Mouse (Mus musculus) CH12.LX (cell line): Measurements from ENCODE around the gene Dnah7a. TPM values are rescaled to one million over a fixed set of nuclear protein-coding genes. Genes with fewer than 3 reads are reported as not detected.
"Not testable (repeated sequence)": the region's sequence is repeated elsewhere in the genome, so short reads cannot be mapped to it uniquely, and the experiment has no call there.

ENCODE experiments used
- DNase-seq: peaks from one replicate; pipeline ENCODE4 v3.0.0-alpha.2; 2013; ENCODE audit errors: extremely low read depth
- H3K27ac ChIP-seq: 2 replicates; pipeline ENCODE4 v1.5.1; 2012; ENCODE audit warnings: low read depth, mild to moderate bottlenecking, control low read depth, moderate library complexity; ENCODE audit not compliant: insufficient read depth
- H3K27me3 ChIP-seq: replicated peaks from 2 replicates; pipeline ENCODE3; 2012; ENCODE audit warnings: inconsistent platforms
- H3K36me3 ChIP-seq, 2 experiments: replicated peaks in 1 of 2; 2 replicates each; pipeline versions ENCODE3 to v1.6.1; 2012; ENCODE audit warnings: inconsistent platforms in 1 of 2, low read length in 1 of 2, mild to moderate bottlenecking in 1 of 2, mixed read lengths in 1 of 2, moderate library complexity in 1 of 2; ENCODE audit not compliant: control insufficient read depth in 1 of 2, insufficient read depth in 1 of 2
- H3K4me1 ChIP-seq, 2 experiments: 2 replicates each; pipeline ENCODE4 v1.6.1; 2012; ENCODE audit warnings: inconsistent platforms in 1 of 2, moderate library complexity in 1 of 2; ENCODE audit not compliant: insufficient read depth in 2 of 2, control insufficient read depth in 1 of 2
- H3K4me2 ChIP-seq: 2 replicates; pipeline ENCODE4 v1.6.1; 2012; ENCODE audit warnings: low read depth, mild to moderate bottlenecking, control low read depth; ENCODE audit not compliant: poor library complexity, insufficient read depth, severe bottlenecking
- H3K4me3 ChIP-seq, 3 experiments: fragments of 150-350 bp in 1 of 3; sonication (generic) in 1 of 3; replicated peaks in 1 of 3; 2 replicates each; pipeline versions ENCODE3 to v1.5.1; 2011 to 2012; ENCODE audit warnings: low read depth in 2 of 3, low read length in 2 of 3, mild to moderate bottlenecking in 2 of 3, moderate library complexity in 2 of 3, control low read depth in 1 of 3, improper control_type of control experiment in 1 of 3, inconsistent platforms in 1 of 3, mixed read lengths in 1 of 3; ENCODE audit not compliant: poor library complexity in 1 of 3
- H3K79me2 ChIP-seq: replicated peaks from 2 replicates; pipeline ENCODE4 v1.6.1; 2012; ENCODE audit warnings: mild to moderate bottlenecking, moderate library complexity; ENCODE audit not compliant: control insufficient read depth, poor library complexity, insufficient read depth, severe bottlenecking; ENCODE audit errors: extremely low read depth
- H3K9ac ChIP-seq: 2 replicates; pipeline ENCODE4 v1.6.1; 2012; ENCODE audit warnings: low read depth, mild to moderate bottlenecking, control low read depth, moderate library complexity; ENCODE audit not compliant: insufficient read depth
- H3K9me3 ChIP-seq: replicated peaks from 2 replicates; pipeline ENCODE3; 2012; ENCODE audit warnings: low read length, inconsistent platforms, mixed read lengths
- BHLHE40 ChIP-seq: IDR thresholded peaks from 2 replicates; pipeline ENCODE4 v1.6.1; 2011; ENCODE audit warnings: mild to moderate bottlenecking, low read depth, low read length, improper control_type of control experiment
- CTCF ChIP-seq, 2 experiments: IDR thresholded peaks in 1 of 2; conservative IDR thresholded peaks in 1 of 2; 2 replicates each; pipeline ENCODE4 v1.5.1; 2011 to 2012; ENCODE audit warnings: low read depth in 2 of 2, low read length in 2 of 2, improper control_type of control experiment in 1 of 2, inconsistent platforms in 1 of 2, mild to moderate bottlenecking in 1 of 2, moderate library complexity in 1 of 2
- E2F4 ChIP-seq: IDR thresholded peaks from 2 replicates; pipeline ENCODE4 v1.6.1; 2011; ENCODE audit warnings: low read depth, low read length, improper control_type of control experiment; ENCODE audit not compliant: insufficient replicate concordance
- ELF1 ChIP-seq: IDR thresholded peaks from 2 replicates; pipeline ENCODE4 v1.6.1; 2014; ENCODE audit warnings: low read depth, mild to moderate bottlenecking, inconsistent platforms, low read length, improper control_type of control experiment
- EP300 ChIP-seq: IDR thresholded peaks from 2 replicates; pipeline ENCODE4 v1.6.1; 2011; ENCODE audit warnings: low read length, improper control_type of control experiment
- GABPA ChIP-seq: IDR thresholded peaks from 2 replicates; pipeline ENCODE4 v1.6.1; 2012; ENCODE audit warnings: low read depth, low read length, improper control_type of control experiment, inconsistent platforms; ENCODE audit not compliant: insufficient replicate concordance
- JUN ChIP-seq: IDR thresholded peaks from 2 replicates; pipeline ENCODE4 v1.6.1; 2011; ENCODE audit warnings: low read depth, mild to moderate bottlenecking, low read length, improper control_type of control experiment, moderate library complexity; ENCODE audit not compliant: insufficient read depth
- JUND ChIP-seq: conservative IDR thresholded peaks from 2 replicates; pipeline ENCODE4 v1.6.1; 2011; ENCODE audit warnings: low read depth, low read length, improper control_type of control experiment
- KAT2A ChIP-seq: IDR thresholded peaks from 2 replicates; pipeline ENCODE4 v1.6.1; 2012; ENCODE audit warnings: low read length, improper control_type of control experiment, inconsistent platforms; ENCODE audit not compliant: insufficient replicate concordance
- MAX ChIP-seq: IDR thresholded peaks from 2 replicates; pipeline ENCODE4 v1.6.1; 2011; ENCODE audit warnings: low read length, improper control_type of control experiment
- MAZ ChIP-seq: IDR thresholded peaks from 2 replicates; pipeline ENCODE4 v1.6.1; 2012; ENCODE audit warnings: low read depth, mild to moderate bottlenecking, inconsistent platforms, low read length, improper control_type of control experiment, moderate library complexity
- MEF2A ChIP-seq: IDR thresholded peaks from 2 replicates; pipeline ENCODE4 v1.6.1; 2014; ENCODE audit warnings: low read depth, mild to moderate bottlenecking, inconsistent platforms, low read length, improper control_type of control experiment, borderline replicate concordance
- PAX5 ChIP-seq: IDR thresholded peaks from 2 replicates; pipeline ENCODE4 v1.6.1; 2012; ENCODE audit warnings: low read length, inconsistent platforms, mixed read lengths
- POLR2A ChIP-seq: IDR thresholded peaks from 2 replicates; pipeline ENCODE4 v1.6.1; 2011; ENCODE audit warnings: low read depth, mild to moderate bottlenecking, improper control_type of control experiment, low read length
- POLR2AphosphoS2 ChIP-seq: IDR thresholded peaks from 2 replicates; pipeline ENCODE4 v1.6.1; 2011; ENCODE audit warnings: low read depth, low read length, improper control_type of control experiment
- SIN3A ChIP-seq: IDR thresholded peaks from 2 replicates; pipeline ENCODE4 v1.6.1; 2012; ENCODE audit warnings: low read length, improper control_type of control experiment, inconsistent platforms
- USF1 ChIP-seq: IDR thresholded peaks from 2 replicates; pipeline ENCODE4 v1.6.1; 2014; ENCODE audit warnings: low read depth, mild to moderate bottlenecking, inconsistent platforms, low read length, improper control_type of control experiment
- USF2 ChIP-seq: conservative IDR thresholded peaks from 2 replicates; pipeline ENCODE4 v1.6.1; 2011; ENCODE audit warnings: low read depth, low read length, improper control_type of control experiment
- dilution Hi-C: fragments of 300-500 bp; cut with MboI; formaldehyde crosslinking; loops from 2 replicates; pipeline ENCODE4 v1.14.3; 2020; ENCODE audit warnings: low sequenced_read_pairs; ENCODE audit not compliant: extremely low pct_unique_long_range_greater_than_20kb, extremely low pct_ligation_motif_present
- in situ Hi-C: fragments of 300-500 bp; cut with MboI; formaldehyde crosslinking; loops from 3 replicates; pipeline ENCODE4 v1.14.3; 2019; ENCODE audit warnings: low sequenced_read_pairs, low pct_ligation_motif_present, low pct_unique_long_range_greater_than_20kb, mixed read lengths
- polyA plus RNA-seq: library from polyadenylated mRNA; unstranded; fragments of >175 nt; gene quantifications from 2 replicates; pipeline ENCODE4 v1.2.1, GENCODE M21; 2012; ENCODE audit warnings: low read depth; ENCODE audit not compliant: insufficient read length
- total RNA-seq, 2 experiments: library from RNA; depleted of rRNA; stranded (reverse); fragments of 300-350 nt in 1 of 2; fragments of >200 nt in 1 of 2; gene quantifications; 2 replicates each; pipeline ENCODE4 v1.2.3; 2012 to 2014

Dnah7a gene
- total and polyA plus RNA-seq, 3 experiments = 0.04 TPM; not detected in 2

DNA sequence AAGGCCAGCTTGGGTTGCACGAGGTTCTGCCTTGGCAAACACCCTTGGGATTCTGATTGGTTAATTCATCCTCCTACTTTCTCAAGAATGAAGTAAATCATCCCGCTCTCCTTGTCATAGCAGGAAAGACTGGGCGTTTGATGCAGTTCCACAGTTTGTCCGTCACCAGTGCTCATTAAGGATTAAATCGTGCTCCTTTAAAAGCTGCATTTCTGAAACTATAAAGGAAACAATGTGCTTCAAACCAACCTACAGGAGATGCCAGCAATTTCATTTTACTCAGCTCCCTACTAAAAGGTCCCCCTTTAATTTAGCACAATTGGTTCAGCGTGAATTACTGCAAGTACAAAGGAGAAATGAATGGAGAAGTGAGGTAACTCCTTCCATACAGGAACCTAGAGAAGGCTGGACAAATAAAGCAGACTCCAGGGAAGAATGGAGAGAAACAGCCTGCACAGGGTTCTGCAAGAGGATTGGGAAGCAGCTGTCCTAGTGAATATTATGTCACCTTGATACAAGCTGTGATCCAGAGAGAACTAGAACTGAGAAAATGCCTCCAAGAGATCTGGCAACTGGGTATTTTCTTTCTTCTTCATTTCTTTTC is 322.4 kb downstream of the Dnah7a start:
- H3K9me3 ChIP-seq = no peaks in the 10 kb centered on the region
- H3K4me2 ChIP-seq = no peak overlapping the region
- no peak for TF ChIP-seq MEF2A
- H3K9ac ChIP-seq = no peak overlapping the region
- H3K4me1 ChIP-seq = no peaks in the 10 kb centered on the region
- dilution Hi-C loops (no loop called here), in situ Hi-C loops (no loop called here)
- DNase-seq = no peak
- no peaks in the 10 kb centered on the region for H3K27me3 ChIP-seq
- H3K4me3 ChIP-seq = no peak overlapping the region
- H3K27ac ChIP-seq = no peak overlapping the region
- no peaks in the 10 kb centered on the region for H3K36me3 ChIP-seq
- no peaks in the 10 kb centered on the region for H3K79me2 ChIP-seq

DNA sequence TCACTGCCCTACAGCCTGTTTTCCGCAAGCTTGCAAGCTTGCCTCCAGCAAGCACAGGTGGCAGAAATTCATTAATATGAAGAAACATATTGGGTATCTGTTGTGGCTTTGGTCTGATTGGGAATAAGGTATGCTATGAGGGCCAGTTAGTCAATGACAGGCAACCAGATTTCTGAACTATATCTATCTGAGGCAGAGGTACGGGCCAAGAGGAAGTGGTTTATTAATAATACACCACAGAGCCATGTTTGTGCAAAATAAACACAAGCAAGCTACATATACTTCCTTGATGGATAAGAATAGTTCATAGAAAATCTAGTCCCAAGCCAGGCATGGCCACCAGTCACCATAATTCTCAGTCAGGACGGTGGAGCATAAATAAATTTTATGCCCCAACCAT is 328.9 kb downstream of the Dnah7a start:
- no peak overlapping the region for H3K4me2 ChIP-seq
- dilution Hi-C loops = no loop called here
- TF ChIP-seq SIN3A = no peak
- TF ChIP-seq PAX5 = no peak
- TF ChIP-seq BHLHE40 = no peak
- TF ChIP-seq ELF1 = no peak
- no peak for TF ChIP-seq JUND
- TF ChIP-seq CTCF (conservative IDR thresholded peaks at IDR 0.05 in 1 of 2, IDR thresholded peaks at IDR 0.05 in 1 of 2; ENCODE audit: low read depth in 2 of 2, low read length in 2 of 2) = no peak
- TF ChIP-seq MAZ = no peak
- TF ChIP-seq MEF2A = no peak
- no peak for TF ChIP-seq E2F4
- no peak for TF ChIP-seq MAX
- TF ChIP-seq EP300 = no peak
- no peak for TF ChIP-seq JUN
- no peak for TF ChIP-seq POLR2AphosphoS2
- no peak for TF ChIP-seq KAT2A
- TF ChIP-seq USF1 = no peak
- no peak for TF ChIP-seq POLR2A
- no peak for TF ChIP-seq GABPA
- no peak for TF ChIP-seq USF2
- TF ChIP-seq, all 38 proteins: peak for 0
- Histone ChIP-seq H3K79me2 (no peaks in the 10 kb centered on the region), H3K9ac (no peak overlapping the region), H3K27me3 (no peaks in the 10 kb centered on the region), H3K9me3 (no peaks in the 10 kb centered on the region), H3K27ac (no peak overlapping the region), H3K36me3 (no peaks in the 10 kb centered on the region), H3K4me1 (no peaks in the 10 kb centered on the region), H3K4me3 (no peak overlapping the region)
- in situ Hi-C loops = no loop called here
- no peak for DNase-seq

DNA sequence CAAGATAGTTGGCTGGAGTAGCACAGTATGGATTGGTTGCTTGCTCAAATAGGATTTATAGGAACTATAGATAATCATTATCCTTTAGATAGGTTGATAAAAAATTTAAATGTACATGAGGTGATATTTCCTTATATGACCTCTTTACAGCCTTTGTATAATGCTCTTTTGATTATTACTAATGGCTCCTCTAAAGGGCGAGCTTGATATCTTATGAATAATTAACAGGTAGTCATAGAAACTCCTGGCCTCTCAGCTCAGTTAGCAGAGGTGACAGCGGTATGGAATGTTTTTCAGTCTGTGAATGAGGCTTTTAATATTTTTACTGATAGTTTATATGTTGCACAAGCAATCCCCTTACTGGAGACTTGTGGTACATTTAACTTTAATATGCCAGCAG is 330.6 kb downstream of the Dnah7a start:
- H3K9me3 ChIP-seq, dilution Hi-C loops, H3K9ac ChIP-seq, H3K27ac ChIP-seq, H3K4me3 ChIP-seq, H3K27me3 ChIP-seq, H3K4me2 ChIP-seq, H3K79me2 ChIP-seq, H3K4me1 ChIP-seq, in situ Hi-C loops, DNase-seq, H3K36me3 ChIP-seq: not testable (repeated sequence)
